Mouse (Mus musculus) neutrophil, adult 59 days (primary cell): ENCODE measurements around the gene Olfr19. TPM values are rescaled to one million over a fixed set of nuclear protein-coding genes. Genes with fewer than 3 reads are reported as not detected.

Experiments
- total RNA-seq, 2 experiments: library from RNA; stranded (reverse); gene quantifications; 1 replicate in 1 of 2; 2 replicates in 1 of 2; pipeline ENCODE4 v1.2.4; 2023

Olfr19 gene
- total RNA-seq: not detected

GRCm38 (mm10) chr16:16676305-16676704, at the start of gene Olfr19:
Gene Olfr19 (minus strand): TSS chr16:16676405.

Other genes starting within 250 kb of the Olfr19 start
- gene Fgd4, start 75.9 kb downstream of the Olfr19 start, total RNA-seq: 100 to 1,000 TPM; 130 to 133 TPM
- 1 to 10 TPM; 5.7 TPM for gene Spag6l, start 153.1 kb upstream of the Olfr19 start, total RNA-seq
- 1 to 10 TPM; 2.9 to 6.1 TPM for gene Igll1, start 187.6 kb upstream of the Olfr19 start, total RNA-seq
- gene Top3b, start 194.3 kb upstream of the Olfr19 start, total RNA-seq: 10 to 100 TPM; 80.2 to 90.9 TPM
- 1 to 10 TPM; 2.2 to 4.7 TPM for gene Vpreb1, start 194.4 kb upstream of the Olfr19 start, total RNA-seq
- gene Ppm1f, start 220.1 kb upstream of the Olfr19 start, total RNA-seq: 10 to 100 TPM in 1 of 2 experiments, 1 to 10 TPM in 1; 7.0 to 10.7 TPM